Mouse (Mus musculus) urinary bladder, postnatal 25 days (tissue): Measurements from ENCODE around the gene Slc35b4.

Source experiments
- DNase-seq: peaks from one replicate; pipeline ENCODE4 v3.0.0; 2022; ENCODE audit warnings: low spot score

Slc35b4 gene

DNA sequence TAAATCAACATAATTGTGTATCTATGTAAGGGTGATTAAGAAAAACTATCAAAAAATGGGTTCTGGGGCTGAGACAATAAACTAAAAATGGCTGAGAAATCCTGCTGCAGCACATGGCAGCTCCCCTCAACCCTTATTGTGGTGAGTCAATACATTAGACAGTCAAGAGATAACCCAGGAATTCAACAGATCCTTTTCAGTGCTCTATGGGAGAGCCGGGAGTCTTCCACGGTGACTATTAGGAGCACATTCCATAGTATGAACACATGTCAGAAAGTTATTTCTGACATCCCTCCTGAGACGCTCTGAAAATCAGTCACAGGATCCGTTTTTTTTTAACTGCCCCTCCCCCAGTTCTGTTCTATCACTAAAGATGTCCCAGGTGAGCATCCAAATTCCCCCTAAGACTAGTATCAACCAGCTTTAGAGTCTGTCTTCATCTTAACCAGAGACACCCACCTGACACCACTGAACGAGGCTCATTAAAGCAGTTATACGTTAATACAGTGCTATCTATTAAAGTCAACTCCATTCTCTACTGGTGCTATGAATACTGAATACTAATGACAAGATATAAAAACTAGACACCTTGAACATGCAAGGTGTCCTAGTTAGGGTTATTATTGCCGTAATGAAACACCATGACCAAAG is 5.9 kb downstream of the Slc35b4 start:
- DNase-seq: no peak

- DNase-seq: no peak
These were observed 8.1 kb downstream of the Slc35b4 start for GRCm38 (mm10) chr6:34168834-34169233.

DNA sequence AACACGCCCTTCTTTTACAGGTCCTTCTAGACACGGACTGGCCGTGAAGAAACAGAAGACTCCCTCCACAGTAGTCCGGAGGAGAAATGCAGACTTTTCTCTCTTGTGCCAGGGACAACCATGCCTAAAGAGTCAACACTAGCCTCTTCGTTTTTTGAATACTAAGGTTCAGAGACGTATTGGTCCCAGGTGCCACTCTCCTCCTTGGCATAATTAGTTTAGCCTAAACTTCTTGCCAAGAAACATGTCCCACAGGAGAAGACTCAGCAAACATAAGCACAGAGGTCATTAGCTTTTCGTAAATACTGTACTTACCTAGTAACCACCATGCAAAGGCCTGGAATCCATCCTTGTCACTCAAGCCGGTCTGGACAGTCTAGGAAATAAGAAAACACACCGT is 13.9 kb downstream of the Slc35b4 start:
- DNase-seq: no peak

DNA sequence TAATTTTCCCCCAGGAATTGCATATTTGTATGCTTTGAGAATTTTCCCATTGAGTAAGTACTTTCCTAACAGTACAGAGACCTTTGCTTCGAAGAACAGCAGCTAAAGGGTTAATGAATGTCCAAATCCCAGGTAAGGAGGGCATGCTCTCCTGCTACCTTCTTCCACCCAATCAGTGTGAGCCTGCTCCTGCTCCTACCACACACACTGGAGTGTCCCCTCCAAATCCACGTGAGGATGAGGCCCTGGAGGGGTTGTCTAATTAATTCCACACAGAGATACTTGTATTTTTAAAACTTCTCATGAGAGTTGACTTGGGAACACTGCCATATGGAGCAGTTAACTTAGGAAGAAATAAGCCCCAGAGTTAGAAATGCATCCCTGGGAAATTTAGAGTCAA is 14.3 kb downstream of the Slc35b4 start:
- DNase-seq: no peak

GRCm38 (mm10) chr6:34161511-34161910 is 15.4 kb downstream of the Slc35b4 start:
- no peak for DNase-seq

DNA sequence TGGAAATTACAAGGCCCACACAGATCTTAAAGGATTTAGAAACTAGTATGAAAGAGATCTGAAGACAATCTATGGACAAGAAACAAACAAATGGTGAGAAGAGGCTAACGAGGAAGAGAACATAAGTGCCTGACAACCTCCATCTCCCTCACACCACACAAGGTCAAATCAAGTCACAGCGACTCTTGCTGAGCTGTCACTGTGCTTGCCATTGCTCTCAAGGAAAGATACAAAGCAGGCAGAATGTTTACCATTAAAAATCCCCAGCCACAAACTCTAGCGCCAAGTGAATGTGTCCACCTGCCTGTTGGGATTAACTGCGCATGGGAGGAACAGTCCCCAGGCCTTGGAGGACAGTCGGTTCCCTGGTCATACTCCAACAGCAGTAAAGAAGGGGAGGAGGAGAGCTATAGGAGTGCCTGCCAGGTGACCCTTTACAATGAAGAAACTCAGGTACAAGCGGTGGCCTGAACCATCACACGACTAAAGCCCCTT is 16.0 kb downstream of the Slc35b4 start:
- no peak for DNase-seq

DNA sequence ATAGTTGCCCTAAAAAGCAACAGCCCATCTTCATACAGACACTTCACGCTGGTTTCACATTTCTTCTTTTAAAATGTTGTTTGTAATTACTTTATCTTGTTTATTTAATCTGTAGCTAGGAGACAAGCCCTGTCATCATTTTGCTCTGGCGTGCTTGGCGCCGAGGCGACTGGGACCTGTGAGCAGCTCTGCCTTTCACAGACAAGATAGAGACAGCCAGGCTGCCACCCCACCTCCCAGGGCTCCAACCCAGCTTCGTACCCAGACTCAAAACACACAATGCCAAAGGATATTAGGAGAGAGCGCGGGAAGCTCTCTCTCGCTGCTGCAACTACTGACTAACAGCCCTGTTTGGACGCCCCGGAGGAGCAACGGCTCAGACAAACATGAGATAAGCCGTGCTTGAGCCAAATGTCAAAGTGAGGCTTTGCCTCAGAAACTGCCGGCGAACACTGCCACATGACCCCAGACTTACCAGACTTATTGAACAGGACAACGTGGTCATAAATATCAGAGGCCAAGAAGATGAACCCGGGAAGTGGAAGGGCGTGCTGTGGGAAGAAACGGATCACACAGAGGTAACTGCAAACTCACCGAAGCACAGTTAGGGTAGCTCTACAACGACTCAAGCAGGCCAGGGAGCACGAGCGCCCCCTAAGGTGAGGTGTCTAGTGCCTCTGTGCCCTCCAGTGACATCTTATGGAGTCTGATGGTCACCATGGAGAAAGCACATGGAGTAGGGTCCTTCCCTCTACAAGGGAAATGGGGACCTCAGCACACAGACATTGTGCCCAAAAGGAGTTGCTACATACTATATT is 16.7 kb downstream of the Slc35b4 start:
- no peak for DNase-seq

DNA sequence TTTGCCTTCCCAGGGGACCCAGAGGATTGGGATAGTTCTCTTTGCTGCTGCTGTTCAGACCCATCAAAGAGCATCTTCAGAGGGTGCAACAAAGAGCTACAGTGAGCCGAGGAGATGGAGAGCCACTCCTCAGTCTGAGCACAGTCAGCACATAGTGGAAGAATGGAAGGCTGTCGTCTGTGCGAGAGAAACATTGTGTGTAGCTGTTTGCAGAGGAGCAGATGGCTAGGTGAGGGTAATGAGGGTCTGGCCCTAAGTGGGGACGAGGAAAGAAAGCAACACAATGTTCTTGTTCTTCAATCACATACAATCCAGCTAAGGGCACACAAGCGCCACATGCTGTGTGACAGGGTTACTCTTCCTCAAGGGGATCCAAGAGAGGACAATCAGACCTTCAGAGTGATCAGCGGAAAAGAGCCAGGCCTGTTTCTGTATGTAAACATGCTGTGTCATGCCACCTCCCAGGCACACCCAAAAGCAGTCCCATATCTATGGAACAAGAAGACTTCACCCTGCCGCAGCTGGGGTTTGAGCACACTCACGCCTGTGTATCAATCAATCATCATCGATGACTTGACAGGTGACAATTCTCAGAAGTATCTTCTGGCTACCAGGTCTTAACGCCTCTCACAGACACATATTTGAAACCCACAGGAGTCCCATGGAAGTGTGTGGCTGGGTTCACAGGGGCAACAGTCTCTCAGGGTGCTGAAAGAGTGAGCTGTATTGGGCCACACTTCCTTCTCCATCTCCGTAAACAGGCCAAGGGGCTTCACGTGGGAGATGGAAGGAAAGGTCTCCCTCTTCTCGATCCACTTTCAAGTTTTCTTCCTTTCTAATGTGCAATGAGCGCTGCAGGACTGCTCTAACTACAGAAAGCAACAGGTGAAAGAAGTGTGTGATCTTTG is 19.8 kb downstream of the Slc35b4 start:
- no peak for DNase-seq

DNA sequence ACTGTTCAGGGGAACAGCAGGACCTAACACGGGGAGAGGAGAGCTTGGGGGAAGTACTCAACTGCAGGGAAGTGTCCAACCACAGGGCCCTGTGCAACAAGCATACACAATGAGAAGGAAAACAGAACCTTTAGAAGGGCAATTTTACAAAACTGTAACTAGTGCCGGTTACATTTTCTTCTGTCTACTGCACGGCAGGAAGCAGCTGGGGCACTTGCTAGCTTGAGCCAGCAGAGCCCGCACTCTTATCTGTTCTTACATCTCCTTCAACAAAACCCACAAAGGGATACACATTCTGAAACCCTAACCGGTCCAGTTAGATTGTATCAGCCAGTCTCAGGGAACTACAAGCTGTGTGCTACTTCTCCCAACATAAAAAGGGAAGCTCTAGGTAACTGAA is 20.9 kb downstream of the Slc35b4 start:
- DNase-seq: no peak

DNA sequence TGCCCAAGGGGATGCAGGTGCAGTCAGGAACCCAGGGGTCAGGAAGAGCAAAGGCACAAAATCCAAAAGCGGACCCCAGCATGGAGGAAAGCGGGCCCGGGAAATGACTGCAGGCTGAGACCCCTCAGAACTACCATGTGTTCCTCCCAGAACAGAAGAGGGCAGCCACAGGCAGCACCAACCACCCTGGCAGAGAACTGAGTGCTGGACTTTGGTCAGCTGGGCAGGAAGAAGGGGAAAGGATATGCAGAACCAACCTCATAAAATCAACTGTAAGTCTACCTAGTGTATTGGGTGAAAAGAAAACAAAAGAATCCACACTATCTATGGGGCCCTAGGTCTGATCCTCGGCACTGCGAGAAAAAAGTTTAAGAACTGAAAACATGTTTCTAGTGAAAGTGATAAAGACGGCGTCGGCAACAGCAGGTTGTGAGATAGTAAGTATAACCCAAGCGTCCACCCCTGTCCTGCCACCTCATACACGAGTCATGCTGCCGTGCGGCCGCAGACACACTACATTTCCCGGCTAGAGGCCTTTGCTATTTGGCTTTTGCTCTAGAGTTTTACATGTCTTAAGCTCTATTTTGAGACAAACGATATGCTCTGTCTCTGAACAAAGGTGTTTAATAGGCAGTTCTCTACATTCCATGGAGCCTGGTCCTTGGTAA is 21.6 kb downstream of the Slc35b4 start:
- no peak for DNase-seq

- no peak for DNase-seq
These were observed 22.7 kb downstream of the Slc35b4 start for GRCm38 (mm10) chr6:34154202-34154601.

DNA sequence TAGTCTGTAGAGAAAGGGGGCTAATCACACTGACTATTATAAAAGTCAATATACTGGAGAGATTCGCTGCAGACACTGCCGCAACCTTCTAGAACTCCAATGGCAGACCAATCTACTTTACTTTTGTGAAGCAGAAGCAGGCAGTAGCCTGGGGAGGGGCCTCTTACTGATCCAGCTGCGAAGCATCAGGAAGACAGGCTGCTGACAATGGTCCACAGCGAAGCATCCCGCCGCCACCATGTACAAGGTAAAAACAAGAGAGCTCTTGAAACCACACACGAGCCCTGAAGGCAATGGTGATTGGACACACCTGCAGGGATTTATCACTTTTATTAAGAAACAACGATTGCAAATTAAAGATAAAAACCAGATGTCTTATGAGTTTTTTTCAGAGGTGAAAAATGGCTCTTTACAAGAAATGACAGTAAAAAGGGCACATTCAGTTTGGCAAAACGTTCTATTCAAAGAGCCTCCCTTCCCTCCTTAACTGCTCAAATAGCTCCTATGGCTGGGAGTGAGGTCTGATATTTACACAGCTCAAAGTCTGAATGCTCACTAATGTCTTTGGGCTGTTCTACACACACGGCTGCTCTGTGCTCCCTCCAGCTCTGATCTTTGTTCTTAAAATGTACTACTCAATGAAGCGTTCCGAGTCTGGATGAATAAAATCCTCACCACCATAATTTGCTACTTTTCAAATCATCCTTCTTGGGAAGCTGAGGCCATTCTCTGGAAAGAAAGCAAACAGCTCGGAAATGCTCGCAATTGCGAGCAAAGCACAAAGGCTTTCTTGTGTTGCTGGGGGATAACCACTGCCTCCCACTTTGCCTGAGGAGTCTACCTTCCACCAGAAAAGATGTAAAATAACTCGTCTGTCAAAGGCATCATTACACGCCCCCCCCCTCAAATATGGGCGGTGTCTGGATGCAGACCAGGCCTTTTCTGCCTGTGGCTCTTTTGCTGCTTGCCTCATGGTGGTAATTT is 23.6 kb downstream of the Slc35b4 start:
- no peak for DNase-seq

- DNase-seq: no peak
These were observed 27.1 kb downstream of the Slc35b4 start for GRCm38 (mm10) chr6:34149821-34150220.

DNA sequence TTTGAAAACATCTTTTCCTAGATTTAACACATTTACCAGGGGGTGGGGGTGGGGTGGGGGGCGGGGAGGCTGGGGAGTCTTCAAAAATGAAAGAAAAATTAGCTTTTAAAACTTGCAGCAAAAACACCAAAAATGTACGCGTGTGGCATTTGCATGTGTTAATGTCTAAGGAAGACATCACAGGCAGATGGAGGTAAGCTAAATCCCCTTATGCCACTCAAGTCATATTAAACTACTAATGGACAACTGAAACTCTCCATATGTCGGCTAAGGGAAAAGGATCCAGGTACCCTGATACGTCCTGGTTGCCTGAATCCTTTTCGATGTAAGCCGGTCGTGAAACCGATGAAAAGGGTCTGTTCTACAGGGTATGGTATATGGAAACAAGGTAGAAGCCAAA is 27.8 kb downstream of the Slc35b4 start:
- no peak for DNase-seq

- no peak for DNase-seq
These were observed 28.3 kb downstream of the Slc35b4 start for GRCm38 (mm10) chr6:34148639-34149038.

GRCm38 (mm10) chr6:34148021-34148420 is 28.9 kb downstream of the Slc35b4 start:
- DNase-seq: no peak

- no peak for DNase-seq
These were observed 30.9 kb downstream of the Slc35b4 start for GRCm38 (mm10) chr6:34146042-34146441.

GRCm38 (mm10) chr6:34142931-34143330 is 34.0 kb downstream of the Slc35b4 start:
- no peak for DNase-seq

GRCm38 (mm10) chr6:34138366-34138765 is 38.5 kb downstream of the Slc35b4 start:
- DNase-seq: no peak

- DNase-seq: no peak
These were observed 44.5 kb downstream of the Slc35b4 start for GRCm38 (mm10) chr6:34132391-34132790.

DNA sequence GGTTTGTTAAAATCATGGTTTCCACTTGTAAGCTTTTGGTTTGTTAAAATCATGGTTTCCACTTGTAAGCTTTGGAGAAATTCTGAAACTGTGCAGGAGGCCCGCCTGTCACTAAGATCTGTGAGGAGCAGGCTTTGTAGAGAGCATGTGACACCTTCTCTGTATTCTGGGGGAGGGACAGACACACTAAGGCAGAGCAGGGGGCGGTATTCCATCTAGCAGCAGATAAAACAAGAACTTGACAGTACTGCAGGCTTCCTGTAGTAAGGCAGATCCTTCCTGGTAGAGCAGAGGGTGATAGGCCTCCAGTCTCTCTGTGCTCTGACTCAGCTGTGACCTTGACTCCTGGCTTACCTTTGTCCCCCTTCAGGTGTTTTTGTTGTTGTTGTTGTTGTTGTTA is 47.6 kb downstream of the Slc35b4 start:
- DNase-seq: no peak
